Mouse (Mus musculus): Measurements from ENCODE around the gene Mical2. TPM values are rescaled to one million over a fixed set of nuclear protein-coding genes. Genes with fewer than 3 reads are reported as not detected.

Gene Mical2
- polyA plus RNA-seq, 1 experiment from 2014 or later, result 1.9 TPM

DNA sequence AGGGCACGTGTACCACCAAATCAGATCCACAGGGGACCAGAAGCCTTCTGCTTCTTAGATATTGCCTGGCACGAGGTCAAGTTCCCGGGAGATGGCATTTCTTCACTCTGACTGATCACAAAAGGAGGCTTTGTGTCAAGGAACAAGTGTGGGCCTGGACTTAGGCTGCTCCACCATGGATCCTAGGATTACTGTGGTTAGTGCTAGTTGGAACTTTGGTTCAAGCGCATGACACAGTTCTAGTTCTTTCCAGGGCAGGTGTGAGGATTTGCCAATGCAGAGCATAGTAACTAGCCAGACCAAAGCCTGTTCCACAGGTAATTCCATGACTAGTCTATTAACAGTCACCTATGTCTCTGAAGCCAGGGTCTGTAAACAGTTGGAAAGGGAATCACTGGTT, 20.8 kb downstream of the Mical2 start:
- H3K27ac ChIP-seq (replicated peaks), result no peak overlapping the region
- H3K4me3 ChIP-seq, result no peak overlapping the region
- no peaks in the 10 kb centered on the region for H3K36me3 ChIP-seq
- peaks cover 3% of the 10 kb centered on the region; the same call in 1 of the 2 replicates for H3K27me3 ChIP-seq
- 75% methylated on average over 4 of the region's 4 CpGs for WGBS
- no peak overlapping the region for H3K4me2 ChIP-seq
- ATAC-seq (ENCODE audit: low read depth), result no peak
- H3K9me3 ChIP-seq, result no peaks in the 10 kb centered on the region; the same call in 1 of the 2 replicates
- peaks cover 9% of the 10 kb centered on the region; the same call in 1 of the 2 replicates for H3K4me1 ChIP-seq (replicated peaks)
- H3K9ac ChIP-seq, result no peak overlapping the region

- H3K4me3 ChIP-seq, result no peak overlapping the region
- no peaks in the 10 kb centered on the region for H3K9me3 ChIP-seq
- WGBS, result 75% methylated on average over 3 of the region's 3 CpGs
- no peak overlapping the region for H3K4me2 ChIP-seq
- H3K36me3 ChIP-seq, result no peaks in the 10 kb centered on the region
- no peak overlapping the region for H3K9ac ChIP-seq
- peaks cover 5% of the 10 kb centered on the region; the same call in 1 of the 2 replicates for H3K4me1 ChIP-seq (replicated peaks)
- no peak for ATAC-seq (ENCODE audit: low read depth)
- H3K27ac ChIP-seq (replicated peaks), result no peak overlapping the region
- peaks cover 3% of the 10 kb centered on the region; the same call in 1 of the 2 replicates for H3K27me3 ChIP-seq
Measured at GRCm38 (mm10) chr7:112247890-112248289, 22.2 kb downstream of the Mical2 start.

DNA sequence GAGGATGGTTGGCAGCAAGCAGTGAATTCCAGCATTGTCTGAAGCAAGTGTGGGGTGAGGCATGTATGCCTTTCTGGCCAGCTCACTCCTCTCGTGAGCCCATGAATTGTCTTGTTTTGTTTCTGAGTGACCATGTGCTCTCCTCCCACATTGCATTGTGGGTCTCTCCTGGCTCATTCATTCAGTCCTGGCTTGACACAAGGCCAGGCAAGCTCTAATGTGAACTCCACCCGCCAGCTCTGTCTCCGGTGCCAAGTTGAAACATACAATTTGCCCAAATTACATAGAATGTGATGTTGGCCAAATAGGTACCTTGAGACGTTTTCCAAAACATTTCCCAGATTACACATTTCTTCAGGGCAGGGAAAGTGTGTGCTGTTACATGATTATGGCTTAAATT, 23.8 kb downstream of the Mical2 start:
- no peak overlapping the region for H3K4me3 ChIP-seq
- no peaks in the 10 kb centered on the region for H3K9me3 ChIP-seq
- peaks cover 5% of the 10 kb centered on the region; the same call in 1 of the 2 replicates for H3K4me1 ChIP-seq (replicated peaks)
- no peak for ATAC-seq (ENCODE audit: low read depth)
- WGBS, result 80% methylated on average over 4 of the region's 4 CpGs
- no peak overlapping the region for H3K4me2 ChIP-seq
- H3K36me3 ChIP-seq, result no peaks in the 10 kb centered on the region
- H3K9ac ChIP-seq, result no peak overlapping the region
- no peak overlapping the region for H3K27ac ChIP-seq (replicated peaks)
- H3K27me3 ChIP-seq, result no peaks in the 10 kb centered on the region

DNA sequence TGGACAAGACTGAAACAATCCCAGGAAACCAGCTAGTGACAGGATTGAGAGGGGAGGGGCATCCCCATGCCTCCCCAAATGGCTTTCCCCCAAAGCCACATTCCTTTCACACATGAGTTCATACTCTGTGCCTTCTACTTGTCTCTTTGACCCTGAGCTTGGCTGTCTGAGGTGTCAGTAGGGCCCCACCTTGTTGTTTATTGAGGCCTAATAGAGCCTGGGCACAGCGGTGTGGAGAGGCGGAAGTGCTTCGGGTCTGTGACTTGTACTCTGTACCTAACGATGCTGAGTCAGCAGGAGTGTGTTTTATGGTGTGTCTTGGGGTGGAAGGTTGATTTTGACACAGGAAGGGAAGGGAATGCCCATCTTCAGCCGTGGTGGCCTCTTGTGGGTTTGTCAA, 26.4 kb downstream of the Mical2 start:
- Histone ChIP-seq H3K4me2 (no peak overlapping the region), H3K4me1 (replicated peaks) (no peaks in the 10 kb centered on the region), H3K4me3 (no peak overlapping the region), H3K27me3 (no peaks in the 10 kb centered on the region), H3K27ac (replicated peaks) (no peak overlapping the region), H3K36me3 (no peaks in the 10 kb centered on the region), H3K9me3 (no peaks in the 10 kb centered on the region), H3K9ac (no peak overlapping the region)
- WGBS, result 52% methylated on average over 5 of the region's 5 CpGs
- ATAC-seq (ENCODE audit: low read depth), result no peak

GRCm38 (mm10) chr7:112254233-112254632, 28.6 kb downstream of the Mical2 start:
- H3K27ac ChIP-seq (replicated peaks), result no peak overlapping the region
- no peak overlapping the region for H3K9ac ChIP-seq
- no peak overlapping the region for H3K4me3 ChIP-seq
- H3K4me2 ChIP-seq, result no peak overlapping the region
- H3K36me3 ChIP-seq, result no peaks in the 10 kb centered on the region
- no peaks in the 10 kb centered on the region for H3K9me3 ChIP-seq
- no peak for ATAC-seq (ENCODE audit: low read depth)
- no peaks in the 10 kb centered on the region for H3K27me3 ChIP-seq
- H3K4me1 ChIP-seq (replicated peaks), result no peaks in the 10 kb centered on the region
- 92% methylated on average over 3 of the region's 3 CpGs for WGBS

DNA sequence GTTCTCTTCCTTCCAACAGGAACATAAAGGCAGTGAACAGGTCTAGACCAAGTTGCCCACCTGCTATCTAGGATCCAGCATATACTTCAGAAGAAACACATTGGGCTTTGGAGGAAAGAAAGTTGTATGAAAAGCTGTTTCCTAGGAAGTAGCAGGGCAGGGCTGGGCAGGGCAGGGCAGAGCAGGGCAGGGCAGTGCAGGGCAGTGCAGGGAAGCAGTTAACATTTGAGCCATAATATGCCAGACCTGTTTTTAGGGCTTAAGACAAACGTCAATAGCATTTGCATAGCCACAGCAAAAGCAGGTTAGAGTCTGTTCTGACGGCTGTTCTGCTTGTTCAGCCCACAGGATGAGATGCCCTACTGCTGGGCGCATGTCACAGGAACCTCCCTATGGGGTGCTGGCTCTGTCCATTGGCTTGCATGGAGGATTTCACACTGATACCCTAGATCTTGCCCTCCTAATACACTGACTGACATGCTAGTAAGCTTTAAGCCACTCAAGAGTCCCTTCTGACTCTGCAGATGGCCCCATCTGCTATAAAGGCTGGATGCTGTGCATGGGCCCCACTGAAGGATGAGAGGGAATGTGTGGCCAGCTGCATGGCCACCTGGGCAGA, 29.7 kb downstream of the Mical2 start:
- Histone ChIP-seq H3K9ac (no peak overlapping the region), H3K4me2 (no peak overlapping the region), H3K4me3 (no peak overlapping the region), H3K27ac (replicated peaks) (no peak overlapping the region), H3K4me1 (replicated peaks) (no peaks in the 10 kb centered on the region), H3K9me3 (no peaks in the 10 kb centered on the region), H3K36me3 (no peaks in the 10 kb centered on the region), H3K27me3 (no peaks in the 10 kb centered on the region)
- WGBS, result 51% methylated on average over 3 of the region's 3 CpGs
- no peak for ATAC-seq (ENCODE audit: low read depth)

GRCm38 (mm10) chr7:112258338-112258903, 32.8 kb downstream of the Mical2 start:
- H3K27me3 ChIP-seq, result no peaks in the 10 kb centered on the region
- H3K4me3 ChIP-seq, result no peak overlapping the region
- 87% methylated on average over 4 of the region's 4 CpGs for WGBS
- H3K9ac ChIP-seq, result no peak overlapping the region
- ATAC-seq (ENCODE audit: low read depth), result no peak
- H3K36me3 ChIP-seq, result no peaks in the 10 kb centered on the region
- H3K4me1 ChIP-seq (replicated peaks), result no peaks in the 10 kb centered on the region
- no peak overlapping the region for H3K27ac ChIP-seq (replicated peaks)
- no peaks in the 10 kb centered on the region for H3K9me3 ChIP-seq
- no peak overlapping the region for H3K4me2 ChIP-seq

DNA sequence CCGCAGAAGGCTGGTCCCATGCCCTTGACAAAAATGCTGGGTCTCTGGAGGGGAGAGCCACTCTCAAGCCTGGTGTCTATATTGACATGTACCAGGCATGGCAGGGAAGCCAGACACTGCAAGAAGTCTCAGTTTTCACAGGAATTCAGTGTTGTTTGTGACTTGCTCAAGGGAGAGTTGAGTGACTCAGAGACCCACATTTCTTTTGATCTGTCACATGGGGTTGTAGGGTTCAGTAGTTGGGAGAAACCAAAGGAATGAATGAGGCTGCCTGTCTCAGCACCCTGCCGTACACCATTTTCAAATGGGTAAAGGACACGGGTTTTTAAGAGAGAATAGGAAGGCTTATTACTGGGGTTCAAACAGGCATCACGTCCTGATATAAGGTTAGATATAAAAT, 33.6 kb downstream of the Mical2 start:
- Histone ChIP-seq H3K27ac (replicated peaks) (no peak overlapping the region), H3K9me3 (no peaks in the 10 kb centered on the region), H3K4me2 (no peak overlapping the region), H3K9ac (no peak overlapping the region), H3K36me3 (no peaks in the 10 kb centered on the region), H3K4me3 (no peak overlapping the region), H3K4me1 (replicated peaks) (no peaks in the 10 kb centered on the region), H3K27me3 (no peaks in the 10 kb centered on the region)
- WGBS, result 88% methylated on average over 4 of the region's 4 CpGs
- no peak for ATAC-seq (ENCODE audit: low read depth)

GRCm38 (mm10) chr7:112261121-112261520, 35.5 kb downstream of the Mical2 start:
- H3K27ac ChIP-seq (replicated peaks), result no peak overlapping the region
- H3K9ac ChIP-seq, result no peak overlapping the region
- no peaks in the 10 kb centered on the region for H3K9me3 ChIP-seq
- ATAC-seq (ENCODE audit: low read depth), result no peak
- H3K27me3 ChIP-seq, result no peaks in the 10 kb centered on the region
- no peaks in the 10 kb centered on the region for H3K36me3 ChIP-seq
- no peak overlapping the region for H3K4me2 ChIP-seq
- 91% methylated on average over 5 of the region's 5 CpGs for WGBS
- H3K4me3 ChIP-seq, result no peak overlapping the region
- H3K4me1 ChIP-seq (replicated peaks), result no peaks in the 10 kb centered on the region

DNA sequence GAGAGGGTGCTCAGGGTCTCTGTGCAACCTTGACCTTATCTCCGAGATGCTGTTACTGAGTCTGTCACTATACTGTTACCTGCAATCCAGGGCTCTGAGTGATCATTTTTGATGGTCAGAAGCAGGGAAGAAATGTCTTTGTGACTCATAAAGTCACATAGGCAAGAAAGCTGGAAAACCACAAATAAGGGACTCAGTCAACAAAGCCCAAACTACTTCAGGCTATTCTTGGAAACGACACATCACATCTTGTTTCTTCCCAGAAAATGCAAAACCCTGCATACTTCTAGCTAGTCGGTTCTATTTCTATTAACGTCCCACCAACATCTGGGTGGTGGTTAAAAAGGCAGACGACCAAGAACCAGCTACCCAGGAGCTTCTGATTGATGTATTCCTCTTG, 41.6 kb downstream of the Mical2 start:
- Histone ChIP-seq H3K27ac (replicated peaks) (no peak overlapping the region), H3K9ac (no peak overlapping the region), H3K27me3 (no peaks in the 10 kb centered on the region), H3K4me2 (no peak overlapping the region), H3K4me1 (replicated peaks) (peaks cover 9% of the 10 kb centered on the region), H3K9me3 (no peaks in the 10 kb centered on the region), H3K4me3 (no peak overlapping the region), H3K36me3 (no peaks in the 10 kb centered on the region)
- 80% methylated on average over 5 of the region's 5 CpGs for WGBS
- no peak for ATAC-seq (ENCODE audit: low read depth)

- Histone ChIP-seq H3K4me3 (no peak overlapping the region), H3K4me1 (replicated peaks) (peaks cover 25% of the 10 kb centered on the region), H3K27me3 (no peaks in the 10 kb centered on the region), H3K36me3 (no peaks in the 10 kb centered on the region), H3K9me3 (no peaks in the 10 kb centered on the region), H3K4me2 (no peak overlapping the region), H3K27ac (replicated peaks) (no peak overlapping the region), H3K9ac (no peak overlapping the region)
- 90% methylated on average over 15 of the region's 15 CpGs for WGBS
- no peak for ATAC-seq (ENCODE audit: low read depth)
Measured at GRCm38 (mm10) chr7:112268761-112269425, 43.2 kb downstream of the Mical2 start.

DNA sequence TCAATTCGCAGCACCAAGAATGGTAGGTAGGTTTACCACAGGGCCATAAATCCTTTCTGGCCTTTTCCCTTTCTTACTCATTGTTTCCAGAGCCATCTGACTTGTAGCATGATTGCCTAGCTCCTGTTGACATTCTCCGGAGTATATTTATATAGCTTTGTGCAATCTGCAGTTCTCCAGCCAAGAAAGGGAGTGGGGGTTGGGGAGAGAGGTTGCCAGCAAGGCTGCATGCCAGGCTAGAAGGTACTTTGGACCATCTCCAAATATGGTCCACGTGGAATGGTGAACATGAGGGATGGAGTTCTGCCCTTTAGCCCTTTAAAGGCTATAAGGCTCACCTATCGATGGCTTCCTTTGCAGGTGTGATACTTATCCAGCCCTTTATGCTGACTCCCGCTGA, 45.2 kb downstream of the Mical2 start:
- H3K27ac ChIP-seq (replicated peaks), result no peak overlapping the region
- ATAC-seq (ENCODE audit: low read depth), result no peak
- no peak overlapping the region for H3K4me3 ChIP-seq
- H3K9me3 ChIP-seq, result no peaks in the 10 kb centered on the region
- H3K36me3 ChIP-seq, result no peaks in the 10 kb centered on the region
- no peak overlapping the region for H3K4me2 ChIP-seq
- H3K9ac ChIP-seq, result no peak overlapping the region
- H3K27me3 ChIP-seq, result no peaks in the 10 kb centered on the region
- peaks cover 40% of the 10 kb centered on the region for H3K4me1 ChIP-seq (replicated peaks)
- WGBS, result 75% methylated on average over 5 of the region's 5 CpGs
